ENCODE assay signal across 19 mouse cellular contexts in genomic region chr9:122269256-122270041, GRCm38 (mm10). TPM values are rescaled to one million over a fixed set of nuclear protein-coding genes. Genes with fewer than 3 reads are reported as not detected.
A peak's percentile ranks its signal among the peaks of the same experiment; 100 is the strongest.
DNase-seq lines count a peak whose midpoint lies in the region; ATAC-seq and TF ChIP-seq lines count a peak whose summit lies in the region.
"Had no signal": no experiment of that assay in that cellular context is flagged by ENCODE, and none has a peak within 500 bp of the region (broad histone marks: within the 10 kb centered on the region; RNA-seq: fewer than 3 reads in every experiment).

No protein-coding gene starts in this region.

- intact Hi-C loops in heart, adult 2 months (cut with DNase I), result no loop called here
- intact Hi-C loops in heart, postnatal 36 days (cut with DNase I), result no loop called here

- H3K4me3 ChIP-seq in heart, adult 2 months, result no peak overlapping the region
- H3K4me3 ChIP-seq in layer of hippocampus, adult 2 months, result no peak overlapping the region
- H3K4me3 ChIP-seq: forebrain, embryonic 13.5 days; kidney, embryonic 15.5 days; limb, embryonic 13.5 days; midbrain, embryonic 13.5 days; neural tube, embryonic 12.5 days had no signal

- no peaks in the 10 kb centered on the region for H3K4me1 ChIP-seq in heart, adult 2 months (ENCODE audit: control insufficient read depth, insufficient read depth, low read length)
- H3K4me1 ChIP-seq: kidney, embryonic 15.5 days; limb, embryonic 13.5 days; midbrain, embryonic 13.5 days; neural tube, embryonic 12.5 days had no signal

- TF ChIP-seq EP300 in heart, adult 2 months (IDR thresholded peaks at IDR 0.05; ENCODE audit: insufficient read depth, low read depth, low read length), result no peak

- H3K9ac ChIP-seq in heart, adult 2 months (ENCODE audit: low read depth, low read length), result no peak overlapping the region
- H3K9ac ChIP-seq: forebrain, embryonic 13.5 days; kidney, embryonic 15.5 days; limb, embryonic 13.5 days; liver, embryonic 14.5 days; midbrain, embryonic 13.5 days; neural tube, embryonic 12.5 days had no signal

- H3K27ac ChIP-seq in heart, adult 2 months, result no peak overlapping the region
- H3K27ac ChIP-seq in layer of hippocampus, adult 2 months, result no peak overlapping the region
- H3K27ac ChIP-seq: forebrain, embryonic 13.5 days; kidney, embryonic 15.5 days; limb, embryonic 13.5 days; liver, embryonic 14.5 days; midbrain, embryonic 13.5 days; neural tube, embryonic 12.5 days had no signal

- ATAC-seq in inflammation-experienced regulatory T-cells, adult 6 months, result no peak
- ATAC-seq: forebrain, embryonic 13.5 days; midbrain, embryonic 13.5 days had no signal

- H3K79me2 ChIP-seq in heart, adult 2 months (replicated peaks; ENCODE audit: control insufficient read depth, insufficient read depth, low read length), result no peaks in the 10 kb centered on the region

- H3K36me3 ChIP-seq in heart, adult 2 months (ENCODE audit: control insufficient read depth, insufficient read depth, low read length), result no peaks in the 10 kb centered on the region

- 85% methylated on average over 3 of the region's 3 CpGs for WGBS in heart, adult 2 months

- H3K27me3 ChIP-seq in heart, adult 2 months (ENCODE audit: control insufficient read depth, insufficient read depth, low read length), result no peaks in the 10 kb centered on the region
- H3K27me3 ChIP-seq: forebrain, embryonic 13.5 days; kidney, embryonic 15.5 days; limb, embryonic 13.5 days; midbrain, embryonic 13.5 days; neural tube, embryonic 12.5 days had no signal

- peak; percentile 12; the same call in 1 of the 2 replicates for TF ChIP-seq CTCF in heart, adult 2 months (IDR thresholded peaks at IDR 0.05)
- TF ChIP-seq CTCF in layer of hippocampus, adult 2 months (conservative IDR thresholded peaks at IDR 0.05), result peak; percentile 33
- TF ChIP-seq CTCF in brain, embryonic 14.5 days (IDR thresholded peaks at IDR 0.05; ENCODE audit: borderline replicate concordance, extremely low read depth, insufficient read depth, insufficient read length), result no peak

- TF ChIP-seq POLR2A in heart, adult 2 months (IDR thresholded peaks at IDR 0.05; ENCODE audit: insufficient read depth, low read depth, low read length), result no peak
- TF ChIP-seq POLR2A in brain, embryonic 14.5 days (IDR thresholded peaks at IDR 0.05; ENCODE audit: borderline replicate concordance, extremely low read depth, insufficient read depth, insufficient read length, poor library complexity, severe bottlenecking), result no peak

- no peak for DNase-seq in heart, adult 2 months
- DNase-seq in heart, postnatal 36 days, result no peak
- DNase-seq in layer of hippocampus, adult 2 months (ENCODE audit: low spot score in 2 of 2), result no peak
- no peak for DNase-seq in layer of hippocampus, adult 18-20 months (ENCODE audit: low spot score in 2 of 2)
- peak; percentile 15 for DNase-seq in 416B (ENCODE audit: low read depth)
- peak; percentile 54 for DNase-seq in brain, embryonic 14.5 days (ENCODE audit: low read depth)
- DNase-seq in urinary bladder, postnatal 4 days (ENCODE audit: low spot score in 2 of 2), result no peak
- DNase-seq: adrenal gland, adult 2 months; cerebellum, adult 9-11 months; gastrocnemius, postnatal 25 days; lung, postnatal 10 days; right cerebral cortex, postnatal 4 days had no signal

RNA-seq across cellular contexts. Expression of gene Ano10, which starts 24.8 kb away (rescaled TPM):
- 100 to 1,000 TPM; 180 to 214 TPM for total RNA-seq in heart, adult 2 months (2021)
- 167 and 286 TPM in 2 replicates for polyA plus RNA-seq in heart, adult 2 months (2012; rRNA removed)
- 100 to 1,000 TPM in 1 of 2 experiments, 10 to 100 TPM in 1; 85.6 to 154 TPM for total RNA-seq in heart, postnatal 36 days (2021)
- total RNA-seq in layer of hippocampus, adult 2 months (2021), result 10 to 100 TPM; 18.3 to 18.8 TPM
- 10 to 100 TPM; 23.8 to 26.4 TPM for total RNA-seq in layer of hippocampus, adult 18-20 months (2021)
- polyA plus RNA-seq in brain, embryonic 14.5 days (2012; rRNA removed), result 39.4 and 41.6 TPM in 2 replicates
- polyA plus RNA-seq in inflammation-experienced regulatory T-cells, adult 6 months (2017; shearing (Covaris generic)), result 10 to 100 TPM; 13.5 to 24.3 (median 19.2) TPM

Comparison
In these comparisons a context has a peak if more than half of its experiments do, and no peak if none do; other contexts are left out.
1. DNase-seq: peak in 416B (single experiment) and brain, embryonic 14.5 days (single experiment); none in heart, adult 2 months (0 of 2), heart, postnatal 36 days (0 of 2), layer of hippocampus, adult 2 months (0 of 2), layer of hippocampus, adult 18-20 months (0 of 2) and urinary bladder, postnatal 4 days (0 of 2).